Mouse (Mus musculus): Measurements from ENCODE around the gene Gfy. TPM values are rescaled to one million over a fixed set of nuclear protein-coding genes. Genes with fewer than 3 reads are reported as not detected.

Gfy gene
- polyA plus RNA-seq, 1 experiment: not detected

GRCm38 (mm10) chr7:45211851-45212251 is 32.5 kb upstream of the Gfy start, which contains the start of gene Dkkl1:
Gene Dkkl1, minus strand, starts transcription at chr7:45212147.
- Histone ChIP-seq H3K4me1 (peaks cover 28% of the 10 kb centered on the region), H3K36me3 (replicated peaks; ENCODE audit: low read length) (no peaks in the 10 kb centered on the region), H3K27me3 (replicated peaks) (peaks cover 73% of the 10 kb centered on the region), H3K4me3 (replicated peaks) (peak within 1 kb of the TSS; percentile 85), H3K9me3 (peaks cover 9% of the 10 kb centered on the region; the same call in 1 of the 2 replicates)
- TF ChIP-seq FLI1 (IDR thresholded peaks at IDR 0.05; ENCODE audit: low read length) (no peak), GATA1 (IDR thresholded peaks at IDR 0.05; ENCODE audit: borderline replicate concordance, low read length) (no peak)

GRCm38 (mm10) chr7:45211070-45211469 is 31.7 kb upstream of the Gfy start:
- Histone ChIP-seq H3K9me3 (peaks cover 9% of the 10 kb centered on the region; the same call in 1 of the 2 replicates), H3K4me1 (peaks cover 20% of the 10 kb centered on the region), H3K36me3 (replicated peaks; ENCODE audit: low read length) (no peaks in the 10 kb centered on the region), H3K4me3 (replicated peaks) (no peak overlapping the region), H3K27me3 (replicated peaks) (peaks cover 69% of the 10 kb centered on the region)
- TF ChIP-seq FLI1 (IDR thresholded peaks at IDR 0.05; ENCODE audit: low read length) (no peak), GATA1 (IDR thresholded peaks at IDR 0.05; ENCODE audit: borderline replicate concordance, low read length) (no peak)

- Histone ChIP-seq H3K4me3 (replicated peaks) (no peak overlapping the region), H3K36me3 (replicated peaks; ENCODE audit: low read length) (no peaks in the 10 kb centered on the region), H3K27me3 (replicated peaks) (peaks cover 73% of the 10 kb centered on the region), H3K9me3 (0 out of 2 replicates have a peak, but pooled peaks cover 7% of the 10 kb centered on the region), H3K4me1 (peaks cover 30% of the 10 kb centered on the region)
- TF ChIP-seq GATA1 (IDR thresholded peaks at IDR 0.05; ENCODE audit: borderline replicate concordance, low read length) (no peak), FLI1 (IDR thresholded peaks at IDR 0.05; ENCODE audit: low read length) (no peak)
These were observed 28.9 kb upstream of the Gfy start for GRCm38 (mm10) chr7:45208260-45208659.

GRCm38 (mm10) chr7:45204380-45205143 is 25.2 kb upstream of the Gfy start, which contains the start of gene Ccdc155:
Gene Ccdc155, minus strand, starts transcription at chr7:45204892.
- peaks cover 17% of the 10 kb centered on the region for H3K4me1 ChIP-seq
- no peaks in the 10 kb centered on the region for H3K36me3 ChIP-seq (replicated peaks; ENCODE audit: low read length)
- 0 out of 2 replicates have a peak, but pooled peaks cover 5% of the 10 kb centered on the region for H3K9me3 ChIP-seq
- peak within 1 kb of the TSS; percentile 90 for H3K4me3 ChIP-seq (replicated peaks)
- peaks cover 73% of the 10 kb centered on the region for H3K27me3 ChIP-seq (replicated peaks)
- TF ChIP-seq FLI1 (IDR thresholded peaks at IDR 0.05; ENCODE audit: low read length) (no peak), GATA1 (IDR thresholded peaks at IDR 0.05; ENCODE audit: borderline replicate concordance, low read length) (no peak)

GRCm38 (mm10) chr7:45202654-45203053 is 23.3 kb upstream of the Gfy start:
- H3K9me3 ChIP-seq: no peaks in the 10 kb centered on the region
- H3K27me3 ChIP-seq (replicated peaks): peaks cover 76% of the 10 kb centered on the region
- H3K36me3 ChIP-seq (replicated peaks; ENCODE audit: low read length): no peaks in the 10 kb centered on the region
- H3K4me3 ChIP-seq (replicated peaks): no peak overlapping the region
- TF ChIP-seq GATA1 (IDR thresholded peaks at IDR 0.05; ENCODE audit: borderline replicate concordance, low read length) (no peak), FLI1 (IDR thresholded peaks at IDR 0.05; ENCODE audit: low read length) (no peak)
- peaks cover 31% of the 10 kb centered on the region for H3K4me1 ChIP-seq

- Histone ChIP-seq H3K36me3 (replicated peaks; ENCODE audit: low read length) (no peaks in the 10 kb centered on the region), H3K4me1 (peaks cover 44% of the 10 kb centered on the region), H3K27me3 (replicated peaks) (peaks cover 88% of the 10 kb centered on the region), H3K9me3 (no peaks in the 10 kb centered on the region), H3K4me3 (replicated peaks) (no peak overlapping the region)
- no peak for TF ChIP-seq GATA1 (IDR thresholded peaks at IDR 0.05; ENCODE audit: borderline replicate concordance, low read length)
- no peak for TF ChIP-seq FLI1 (IDR thresholded peaks at IDR 0.05; ENCODE audit: low read length)
These were observed 19.6 kb upstream of the Gfy start for GRCm38 (mm10) chr7:45198961-45199360.

- Histone ChIP-seq H3K4me3 (replicated peaks) (no peak overlapping the region), H3K9me3 (no peaks in the 10 kb centered on the region), H3K4me1 (peaks cover 49% of the 10 kb centered on the region), H3K27me3 (replicated peaks) (peaks cover 88% of the 10 kb centered on the region), H3K36me3 (replicated peaks; ENCODE audit: low read length) (no peaks in the 10 kb centered on the region)
- TF ChIP-seq GATA1 (IDR thresholded peaks at IDR 0.05; ENCODE audit: borderline replicate concordance, low read length) (no peak), FLI1 (IDR thresholded peaks at IDR 0.05; ENCODE audit: low read length) (no peak)
These were observed 19.1 kb upstream of the Gfy start for GRCm38 (mm10) chr7:45198435-45198834.

- Histone ChIP-seq H3K9me3 (no peaks in the 10 kb centered on the region), H3K4me1 (peaks cover 53% of the 10 kb centered on the region), H3K36me3 (replicated peaks; ENCODE audit: low read length) (no peaks in the 10 kb centered on the region), H3K27me3 (replicated peaks) (peaks cover 87% of the 10 kb centered on the region), H3K4me3 (replicated peaks) (peak overlapping the region; percentile 74)
- TF ChIP-seq GATA1 (IDR thresholded peaks at IDR 0.05; ENCODE audit: borderline replicate concordance, low read length) (no peak), FLI1 (IDR thresholded peaks at IDR 0.05; ENCODE audit: low read length) (no peak)
These were observed 17.6 kb upstream of the Gfy start for GRCm38 (mm10) chr7:45196994-45197393.

- H3K9me3 ChIP-seq: no peaks in the 10 kb centered on the region
- H3K36me3 ChIP-seq (replicated peaks; ENCODE audit: low read length): no peaks in the 10 kb centered on the region
- H3K4me3 ChIP-seq (replicated peaks): no peak overlapping the region
- peaks cover 91% of the 10 kb centered on the region for H3K27me3 ChIP-seq (replicated peaks)
- no peak for TF ChIP-seq GATA1 (IDR thresholded peaks at IDR 0.05; ENCODE audit: borderline replicate concordance, low read length)
- TF ChIP-seq FLI1 (IDR thresholded peaks at IDR 0.05; ENCODE audit: low read length): no peak
- H3K4me1 ChIP-seq: peaks cover 59% of the 10 kb centered on the region
These were observed 16.8 kb upstream of the Gfy start for GRCm38 (mm10) chr7:45196176-45196535.

Measured in megakaryocyte, embryonic 14.5 days (primary cell).